Mouse (Mus musculus) lung, embryonic 14.5 days (tissue): ENCODE measurements around the gene Itih3. TPM values are rescaled to one million over a fixed set of nuclear protein-coding genes. Genes with fewer than 3 reads are reported as not detected.

Experiments
- ATAC-seq: fragments of 200-750 bp; cut with Nextera tagmentation; 2 replicates; pipeline ENCODE4 v1.8.0; 2017; ENCODE audit warnings: mild to moderate bottlenecking, moderate TSS enrichment, moderate library complexity; ENCODE audit not compliant: insufficient read depth
- DNase-seq: peaks from one replicate; pipeline ENCODE4 v3.0.0-alpha.2; 2015
- H3K27ac ChIP-seq: fragments of 300-500 bp; sonication (generic); 2 replicates; pipeline ENCODE4 v1.5.1; 2014; ENCODE audit warnings: low read depth, mild to moderate bottlenecking, moderate library complexity
- H3K27me3 ChIP-seq: fragments of 300-500 bp; sonication (generic); 2 replicates; pipeline ENCODE4 v1.6.1; 2014; ENCODE audit warnings: low read length, control low read depth; ENCODE audit not compliant: insufficient read depth
- H3K36me3 ChIP-seq: fragments of 300-500 bp; sonication (generic); 2 replicates; pipeline ENCODE4 v1.6.1; 2014; ENCODE audit warnings: control low read depth; ENCODE audit not compliant: insufficient read depth
- H3K4me1 ChIP-seq: fragments of 300-500 bp; sonication (generic); 2 replicates; pipeline ENCODE4 v1.6.1; 2014; ENCODE audit warnings: antibody characterized with exemption, control low read depth; ENCODE audit not compliant: insufficient read depth
- H3K4me2 ChIP-seq: fragments of 300-500 bp; sonication (generic); 2 replicates; pipeline ENCODE4 v1.6.1; 2014; ENCODE audit warnings: mild to moderate bottlenecking
- H3K4me3 ChIP-seq: fragments of 300-500 bp; sonication (generic); 2 replicates; pipeline ENCODE4 v1.5.1; 2014; ENCODE audit warnings: low read depth, low read length
- H3K9ac ChIP-seq: fragments of 300-500 bp; sonication (generic); 2 replicates; pipeline ENCODE4 v1.6.1; 2014
- H3K9me3 ChIP-seq: fragments of 300-500 bp; sonication (generic); 2 replicates; pipeline ENCODE4 v1.6.1; 2016; ENCODE audit warnings: low read depth, low read length, control low read depth
- CTCF ChIP-seq: IDR thresholded peaks from 2 replicates; pipeline ENCODE4 v1.5.1; 2016; ENCODE audit warnings: antibody characterized with exemption, low read depth
- WGBS: fragments of 180-500 bp; shearing (Covaris S2); extraction: QIAGEN DNeasy Blood & Tissue Kit; methylation state at CpG from one replicate; pipeline ENCODE4 v1.1.7; 2014; 5-methylcytosine and 5-hydroxymethylcytosine counted together
- polyA plus RNA-seq: library from polyadenylated mRNA; unstranded; fragments of >200 nt; fragmentation: Nextera tagmentation; extraction: Ambion mirVana; gene quantifications from 2 replicates; pipeline ENCODE4 v1.2.1, GENCODE M21; 2014

Gene Itih3
- polyA plus RNA-seq, 1 experiment from 2014 or later: 0.71 TPM

- H3K4me1 ChIP-seq: no peaks in the 10 kb centered on the region
- H3K9ac ChIP-seq: no peak overlapping the region
- no peaks in the 10 kb centered on the region for H3K27me3 ChIP-seq
- H3K4me2 ChIP-seq: no peak overlapping the region
- peak; percentile 86 for TF ChIP-seq CTCF
- DNase-seq (peak; percentile 85), ATAC-seq (peak; percentile 44)
- no peak overlapping the region for H3K4me3 ChIP-seq
- H3K27ac ChIP-seq: no peak overlapping the region
- no peaks in the 10 kb centered on the region for H3K36me3 ChIP-seq
- 54% methylated on average over 11 of the region's 11 CpGs for WGBS
- H3K9me3 ChIP-seq: no peaks in the 10 kb centered on the region
Measured at GRCm38 (mm10) chr14:30943860-30944674, 20.5 kb upstream of the Itih3 start.

GRCm38 (mm10) chr14:30943038-30943437 is 19.5 kb upstream of the Itih3 start, which contains the start of gene Itih1:
Gene Itih1, minus strand, starts transcription at chr14:30943289.
- H3K27ac ChIP-seq: no peak within 1 kb of the TSS
- 70% methylated on average over 7 of the region's 7 CpGs for WGBS
- no peaks in the 10 kb centered on the region for H3K4me1 ChIP-seq
- DNase-seq: no peak
- TF ChIP-seq CTCF: no peak
- no peak within 1 kb of the TSS for H3K4me2 ChIP-seq
- no peak within 1 kb of the TSS for H3K4me3 ChIP-seq
- H3K9ac ChIP-seq: no peak within 1 kb of the TSS
- no peaks in the 10 kb centered on the region for H3K9me3 ChIP-seq
- no peak for ATAC-seq
- H3K27me3 ChIP-seq: no peaks in the 10 kb centered on the region
- no peaks in the 10 kb centered on the region for H3K36me3 ChIP-seq

GRCm38 (mm10) chr14:30942254-30942653 is 18.7 kb upstream of the Itih3 start:
- no peaks in the 10 kb centered on the region for H3K9me3 ChIP-seq
- TF ChIP-seq CTCF: no peak
- no peaks in the 10 kb centered on the region for H3K36me3 ChIP-seq
- no peaks in the 10 kb centered on the region for H3K4me1 ChIP-seq
- no peak overlapping the region for H3K4me2 ChIP-seq
- no peak overlapping the region for H3K4me3 ChIP-seq
- H3K27me3 ChIP-seq: no peaks in the 10 kb centered on the region
- no peak overlapping the region for H3K9ac ChIP-seq
- DNase-seq: no peak
- WGBS: 81% methylated on average over 4 of the region's 4 CpGs
- H3K27ac ChIP-seq: no peak overlapping the region
- no peak for ATAC-seq

GRCm38 (mm10) chr14:30933351-30933750 is 9.8 kb upstream of the Itih3 start:
- ATAC-seq (no peak), DNase-seq (no peak)
- no peaks in the 10 kb centered on the region for H3K9me3 ChIP-seq
- no peaks in the 10 kb centered on the region for H3K4me1 ChIP-seq
- H3K27me3 ChIP-seq: no peaks in the 10 kb centered on the region
- no peaks in the 10 kb centered on the region for H3K36me3 ChIP-seq
- H3K27ac ChIP-seq: no peak overlapping the region
- H3K4me2 ChIP-seq: no peak overlapping the region
- no peak overlapping the region for H3K4me3 ChIP-seq
- WGBS: 79% methylated on average over 9 of the region's 9 CpGs
- no peak for TF ChIP-seq CTCF
- no peak overlapping the region for H3K9ac ChIP-seq

- no peak overlapping the region for H3K4me2 ChIP-seq
- no peak overlapping the region for H3K9ac ChIP-seq
- TF ChIP-seq CTCF: no peak
- no peaks in the 10 kb centered on the region for H3K27me3 ChIP-seq
- 86% methylated on average over 4 of the region's 4 CpGs for WGBS
- H3K9me3 ChIP-seq: no peaks in the 10 kb centered on the region
- no peak overlapping the region for H3K27ac ChIP-seq
- no peak overlapping the region for H3K4me3 ChIP-seq
- H3K4me1 ChIP-seq: no peaks in the 10 kb centered on the region
- ATAC-seq (no peak), DNase-seq (no peak)
- H3K36me3 ChIP-seq: no peaks in the 10 kb centered on the region
Measured at GRCm38 (mm10) chr14:30930386-30930785, 6.8 kb upstream of the Itih3 start.

- WGBS: 89% methylated on average over 3 of the region's 3 CpGs
- Histone ChIP-seq H3K4me2 (no peak overlapping the region), H3K4me3 (no peak overlapping the region), H3K9ac (no peak overlapping the region), H3K36me3 (no peaks in the 10 kb centered on the region), H3K9me3 (no peaks in the 10 kb centered on the region), H3K4me1 (peaks cover 4% of the 10 kb centered on the region; the same call in 1 of the 2 replicates), H3K27me3 (no peaks in the 10 kb centered on the region), H3K27ac (no peak overlapping the region)
- TF ChIP-seq CTCF: no peak
- ATAC-seq (no peak), DNase-seq (no peak)
Measured at GRCm38 (mm10) chr14:30925492-30925891, 1.9 kb upstream of the Itih3 start.

GRCm38 (mm10) chr14:30922053-30922670 is 1.4 kb downstream of the Itih3 start:
- WGBS: 38% methylated on average over 8 of the region's 8 CpGs
- ATAC-seq: peak; percentile 68; the same call in 1 of the 2 replicates
- DNase-seq: no peak

More at GRCm38 (mm10) chr14:30922053-30922670, 1.4 kb downstream of the Itih3 start:
- Histone ChIP-seq H3K27me3 (no peaks in the 10 kb centered on the region), H3K9ac (no peak overlapping the region), H3K36me3 (no peaks in the 10 kb centered on the region), H3K4me1 (peaks cover 4% of the 10 kb centered on the region; the same call in 1 of the 2 replicates), H3K9me3 (no peaks in the 10 kb centered on the region), H3K4me2 (no peak overlapping the region), H3K27ac (0 out of 2 replicates have a peak overlapping the region, but pooled peaks have one; percentile 33), H3K4me3 (no peak overlapping the region)
- TF ChIP-seq CTCF: no peak
